Mouse (Mus musculus) cerebellum, adult (tissue): ENCODE results near the gene Cmklr1.

Source experiments
- ATAC-seq: cut with Nextera tagmentation; 2 replicates; pipeline ENCODE4 v1.9.2; 2017; ENCODE audit warnings: mild to moderate bottlenecking, moderate library complexity, mixed read lengths; ENCODE audit not compliant: insufficient number of reproducible peaks, low FRiP score, low TSS enrichment

Cmklr1 gene

GRCm38 (mm10) chr5:113650035-113650865, at the start of gene Cmklr1:
Gene Cmklr1 (minus strand): TSS chr5:113650426.
- no peak for ATAC-seq

DNA sequence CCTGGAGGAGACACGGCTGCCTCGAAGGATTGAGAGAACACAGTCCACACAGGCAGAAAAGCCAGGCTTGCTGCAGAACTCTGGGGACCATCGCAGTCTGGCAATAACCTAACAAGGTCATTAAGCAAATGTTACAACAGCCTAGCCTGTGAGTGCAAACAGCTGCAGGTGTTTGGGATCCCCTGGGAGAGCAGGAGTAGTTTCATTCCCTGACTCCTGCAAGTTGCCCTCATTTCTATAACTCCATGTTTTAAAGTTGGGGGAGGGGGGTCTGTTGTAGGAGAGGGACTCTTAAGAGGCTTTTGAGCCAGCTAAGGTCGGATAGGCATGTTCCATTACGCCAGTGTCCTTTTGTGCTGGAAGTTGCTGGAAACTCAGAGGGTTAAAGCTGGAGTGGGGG, 44.2 kb upstream of the Cmklr1 start:
- no peak for ATAC-seq

GRCm38 (mm10) chr5:113694000-113694399, 43.8 kb upstream of the Cmklr1 start:
- ATAC-seq: no peak

DNA sequence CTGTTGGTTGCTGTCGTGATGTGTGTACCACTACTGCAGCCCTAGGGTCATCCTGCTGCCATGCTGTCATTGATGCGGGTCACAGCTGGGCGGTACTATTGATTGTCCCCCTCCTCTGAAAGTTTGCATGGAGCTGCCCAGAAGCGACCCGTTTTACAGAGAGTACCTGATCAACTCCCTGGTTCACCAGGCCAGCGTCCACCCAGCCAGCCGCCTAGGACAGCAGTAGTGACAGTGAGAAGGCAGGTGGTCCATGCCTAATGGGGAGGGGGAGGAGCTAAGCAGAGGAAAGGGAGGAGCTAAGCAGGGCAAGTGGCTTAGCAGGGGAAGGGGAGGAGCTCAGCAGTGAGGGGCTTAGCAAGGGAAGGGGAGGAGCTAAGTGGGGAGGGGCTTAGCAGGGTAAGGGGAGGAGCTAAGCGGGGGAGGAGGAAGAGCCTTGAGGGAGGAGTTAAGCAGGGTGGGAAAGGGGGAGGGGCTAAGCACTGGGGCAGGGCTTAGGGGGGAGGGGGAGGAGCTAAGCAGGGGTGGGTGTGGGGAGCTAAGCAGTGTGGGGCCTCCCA, 43.0 kb upstream of the Cmklr1 start:
- no peak for ATAC-seq

DNA sequence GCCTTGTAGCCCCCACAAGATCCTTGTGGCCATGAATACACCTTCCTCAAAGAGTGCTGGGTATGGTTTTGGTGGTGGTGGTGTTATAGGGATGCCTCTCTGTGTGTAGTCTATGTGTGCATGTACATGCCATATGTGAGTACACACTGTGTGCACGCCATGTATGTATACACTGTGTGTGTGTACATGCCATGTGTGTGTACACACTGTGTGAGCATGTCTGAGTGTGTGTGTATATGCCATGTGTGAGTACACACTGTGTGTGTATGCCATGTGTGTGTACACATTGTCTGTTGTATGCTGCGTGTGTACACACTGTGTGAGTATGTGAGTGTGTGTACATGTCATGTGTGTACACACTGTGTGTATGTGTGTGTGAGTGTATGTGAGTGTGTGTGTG, 40.6 kb upstream of the Cmklr1 start:
- no peak for ATAC-seq

DNA sequence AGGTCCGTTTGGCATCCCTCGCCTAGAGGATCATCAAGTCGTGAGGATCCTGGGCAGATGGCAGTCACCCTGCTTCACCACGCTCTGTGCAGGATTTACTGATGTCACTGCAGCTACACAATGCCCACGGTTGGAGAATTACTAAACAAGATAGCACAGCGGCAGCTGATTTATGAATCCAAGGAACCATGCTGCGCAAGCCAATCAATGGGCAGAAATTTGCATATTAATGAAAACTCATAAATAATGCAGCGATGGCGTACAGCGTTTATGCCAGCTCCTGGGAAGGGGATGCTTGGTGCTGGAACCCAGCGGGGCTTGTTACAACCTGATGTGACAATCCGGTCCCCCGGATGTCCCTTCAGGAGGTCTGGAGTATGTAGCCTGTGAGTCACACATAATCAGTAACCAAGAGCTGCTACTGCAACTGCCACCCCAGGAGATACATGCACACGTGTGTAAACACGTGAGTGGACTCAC, 39.9 kb upstream of the Cmklr1 start:
- 0 out of 2 replicates have a peak, but pooled peaks have one; percentile 45 for ATAC-seq

DNA sequence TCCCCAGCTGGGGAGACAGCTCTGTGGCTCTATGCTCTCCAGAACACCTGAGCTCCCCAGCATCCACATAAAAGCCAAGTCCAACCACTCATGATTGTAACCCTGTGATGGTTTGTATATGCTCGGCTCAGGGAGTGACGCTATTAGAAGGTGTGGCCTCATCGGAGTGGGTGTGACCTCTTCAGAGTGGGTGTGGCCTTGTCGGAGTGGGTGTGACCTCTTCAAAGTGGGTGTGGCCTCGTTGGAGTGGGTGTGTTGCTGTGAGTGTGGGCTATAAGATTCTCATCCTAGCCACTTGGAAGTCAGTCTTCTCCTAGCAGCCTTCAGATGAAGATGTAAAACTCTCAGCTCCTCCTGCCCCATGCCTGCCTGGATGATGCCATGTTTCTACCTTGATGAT, 37.3 kb upstream of the Cmklr1 start:
- no peak for ATAC-seq

DNA sequence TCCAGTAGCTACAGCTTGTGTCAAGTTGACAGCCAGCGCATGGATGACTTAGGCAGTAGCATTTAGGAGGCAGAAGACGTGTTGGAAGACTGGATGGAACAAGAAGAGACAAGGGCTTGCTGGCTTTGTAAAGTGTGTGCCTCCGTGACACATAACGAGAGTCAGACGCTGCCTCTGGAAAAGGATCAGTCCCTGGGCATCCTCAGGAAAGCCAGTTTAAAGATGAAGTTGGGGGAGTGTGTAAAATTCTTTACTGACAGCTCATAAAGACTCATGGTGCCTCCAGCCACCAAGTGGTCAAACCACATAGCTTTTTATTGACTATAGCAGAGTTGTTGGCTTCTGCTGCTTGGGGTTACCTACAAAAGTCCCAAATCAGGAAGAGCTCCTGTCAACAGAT, 35.2 kb upstream of the Cmklr1 start:
- ATAC-seq: no peak

- ATAC-seq: peak; percentile 82; the same call in 1 of the 2 replicates
Measured at GRCm38 (mm10) chr5:113683246-113683645, 33.0 kb upstream of the Cmklr1 start.

- ATAC-seq: no peak
Measured at GRCm38 (mm10) chr5:113682472-113682871, 32.2 kb upstream of the Cmklr1 start.

DNA sequence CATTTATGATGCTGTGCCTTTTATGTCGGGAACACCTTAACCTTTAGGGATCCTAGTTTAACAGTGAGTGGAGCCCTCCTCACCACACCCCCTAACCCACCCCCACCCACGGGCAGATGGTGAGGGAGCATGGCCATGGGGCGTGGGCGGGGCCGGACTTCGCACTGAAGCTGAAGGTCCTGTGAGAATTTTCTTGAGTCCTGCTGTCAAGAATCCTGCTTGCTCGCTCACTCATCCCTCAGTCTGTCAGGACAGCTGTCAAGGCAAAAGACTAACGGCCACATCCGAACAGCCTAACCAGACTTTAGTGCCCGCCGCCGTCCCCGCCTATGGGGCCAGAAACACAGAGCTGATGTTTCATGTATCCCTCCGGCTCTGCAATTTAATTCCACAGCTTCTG, 31.0 kb upstream of the Cmklr1 start:
- no peak for ATAC-seq

DNA sequence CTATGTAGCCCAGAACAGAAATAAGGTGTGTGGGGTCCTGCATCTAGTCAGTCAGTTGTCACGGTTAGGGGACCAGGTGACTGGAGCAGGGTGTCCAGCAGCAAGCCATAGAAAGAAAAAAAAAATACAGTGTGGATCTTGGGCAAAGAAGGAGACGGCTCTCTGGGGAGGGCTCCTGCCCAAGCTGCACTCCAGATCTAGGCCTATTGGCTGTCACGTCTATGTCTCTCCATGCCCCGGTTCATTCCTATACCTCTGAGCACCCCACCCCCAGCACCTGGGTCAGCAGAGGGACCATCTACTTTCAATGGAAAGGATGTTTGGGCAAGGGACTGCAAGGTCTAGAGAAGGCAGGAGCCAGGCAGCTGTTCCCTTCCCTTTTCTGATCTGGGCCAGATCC, 29.3 kb upstream of the Cmklr1 start:
- ATAC-seq: no peak

DNA sequence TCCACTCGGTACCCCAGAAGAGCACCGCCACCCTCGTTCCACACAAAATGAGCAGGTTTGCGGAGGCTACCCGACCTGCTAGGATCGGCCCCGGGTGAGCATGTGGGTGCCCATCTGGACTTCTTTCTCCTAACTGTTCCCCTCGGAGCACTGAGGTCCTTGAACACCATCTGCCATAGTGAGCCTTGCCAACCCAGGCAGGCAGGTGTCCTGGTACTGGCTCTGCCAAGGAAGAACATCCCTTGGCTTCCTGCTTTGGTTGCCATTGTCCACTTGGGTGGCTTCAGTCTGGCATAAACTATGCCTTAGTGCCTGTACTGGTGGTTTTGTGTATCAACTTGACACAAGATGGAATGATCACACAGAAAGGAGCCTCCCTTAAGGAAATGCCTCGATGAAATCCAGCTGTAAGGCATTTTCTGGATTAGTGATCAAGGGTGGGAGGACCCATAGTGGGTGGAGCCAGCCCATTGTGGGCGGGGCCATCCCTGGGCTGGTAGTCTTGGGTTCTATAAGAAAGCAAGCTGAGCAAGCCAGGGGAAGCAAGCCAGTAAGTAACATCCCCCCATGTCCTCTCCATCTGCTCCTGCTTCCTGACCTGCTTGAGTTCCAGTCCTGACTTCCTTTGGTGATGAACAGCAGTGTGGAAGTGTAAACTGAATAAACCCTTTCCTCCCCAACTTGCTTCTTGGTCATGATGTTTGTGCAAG, 28.7 kb upstream of the Cmklr1 start:
- ATAC-seq: peak; percentile 85

DNA sequence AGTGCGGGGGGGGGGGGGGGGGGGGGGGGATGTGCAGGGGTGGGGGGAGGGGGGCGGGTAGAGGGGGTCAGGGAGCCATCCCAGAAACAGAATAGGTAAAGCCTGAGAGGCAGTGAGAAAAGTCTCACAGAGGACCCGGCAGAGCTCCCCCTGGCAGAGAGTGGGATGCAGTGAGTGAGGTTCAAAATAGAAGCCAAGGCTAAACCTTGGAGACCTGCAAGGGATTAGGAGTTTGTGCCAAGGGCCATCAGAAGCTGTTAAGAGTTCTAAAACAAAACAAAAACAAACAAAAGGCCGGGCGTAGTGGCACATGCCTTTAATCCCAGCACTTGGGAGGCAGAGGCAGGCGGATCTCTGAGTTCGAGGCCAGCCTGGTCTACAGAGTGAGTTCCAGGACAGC, 27.3 kb upstream of the Cmklr1 start:
- no peak for ATAC-seq

DNA sequence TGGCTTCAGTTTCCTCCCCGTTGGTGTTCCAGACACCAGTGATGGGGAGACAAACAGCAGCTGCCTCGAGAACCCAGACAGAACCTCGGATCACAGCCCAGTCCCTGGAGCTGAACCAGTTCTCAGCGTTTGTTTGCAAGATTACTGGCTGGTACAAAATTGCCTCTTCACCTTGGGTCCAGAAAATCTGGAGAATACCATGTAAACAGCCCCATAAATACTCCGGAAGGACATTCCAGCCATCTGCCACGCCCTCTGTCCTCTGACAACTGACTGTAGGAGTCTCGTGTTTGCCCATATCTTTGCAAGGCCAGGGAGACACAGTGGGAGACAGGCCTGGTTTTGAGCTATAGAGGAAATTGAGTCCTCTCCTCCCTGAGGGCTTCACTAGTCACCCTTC, 24.6 kb upstream of the Cmklr1 start:
- no peak for ATAC-seq

GRCm38 (mm10) chr5:113672456-113672855, 22.2 kb upstream of the Cmklr1 start:
- no peak for ATAC-seq

GRCm38 (mm10) chr5:113670597-113670996, 20.4 kb upstream of the Cmklr1 start:
- no peak for ATAC-seq

- no peak for ATAC-seq
Measured at GRCm38 (mm10) chr5:113670110-113670509, 19.9 kb upstream of the Cmklr1 start.

DNA sequence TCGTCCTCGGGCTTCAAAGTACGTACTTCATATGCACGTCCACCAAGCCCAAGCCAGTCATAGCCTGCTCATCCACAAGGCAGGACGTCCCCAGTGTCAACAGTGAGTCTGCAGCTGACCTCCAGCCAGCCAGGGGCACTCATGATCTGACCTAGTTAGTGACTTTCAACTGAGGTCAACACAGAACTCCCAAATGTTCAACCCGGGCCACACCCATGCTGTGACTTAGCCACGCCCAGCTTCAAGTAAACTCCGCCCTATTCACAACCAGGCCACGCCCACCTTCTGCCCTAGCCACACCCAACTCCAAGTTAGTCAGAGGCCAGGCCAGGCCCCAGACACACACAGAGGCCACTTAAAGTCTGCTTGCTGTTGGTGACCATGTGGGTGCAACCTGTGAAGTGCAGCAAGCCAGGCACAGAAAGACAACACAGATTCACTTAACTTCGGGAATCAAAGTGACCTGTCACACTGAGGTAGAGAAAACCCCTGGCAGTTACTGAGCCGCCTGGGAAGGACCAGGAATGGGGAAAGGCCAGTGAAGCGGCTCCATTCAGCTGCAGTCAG, 14.5 kb upstream of the Cmklr1 start:
- no peak for ATAC-seq

- ATAC-seq: no peak
Measured at GRCm38 (mm10) chr5:113664127-113664526, 13.9 kb upstream of the Cmklr1 start.

DNA sequence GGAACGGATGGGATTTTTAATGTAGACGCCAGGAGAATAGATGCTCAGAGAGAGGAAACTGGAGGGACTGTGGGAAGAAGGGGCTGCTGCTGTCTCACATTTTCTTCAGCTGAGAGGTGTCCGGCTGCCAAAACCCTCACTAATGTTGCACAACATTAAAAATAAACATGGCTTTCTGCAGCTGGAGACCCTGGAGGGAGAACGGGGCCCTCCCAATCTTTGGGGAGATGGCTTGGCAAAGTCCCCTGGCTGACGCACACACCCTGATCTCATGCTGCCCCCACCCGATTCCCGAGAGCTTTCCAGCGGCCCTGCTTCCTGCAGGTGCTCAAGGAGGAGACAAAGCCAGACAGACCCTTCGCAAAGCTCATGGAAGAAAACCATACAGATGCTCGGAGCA, 10.6 kb upstream of the Cmklr1 start:
- no peak for ATAC-seq
